Mouse (Mus musculus): Measurements from ENCODE around the gene Grap2. TPM values are rescaled to one million over a fixed set of nuclear protein-coding genes. Genes with fewer than 3 reads are reported as not detected.

Gene Grap2
- polyA plus RNA-seq, 1 experiment from 2014 or later: 4.9 TPM

- Histone ChIP-seq H3K27ac (ENCODE audit: low read depth, low read length) (no peak overlapping the region), H3K4me3 (ENCODE audit: low read depth, low read length) (no peak overlapping the region), H3K27me3 (ENCODE audit: control insufficient read depth, insufficient read depth, low read length) (peaks cover 2% of the 10 kb centered on the region; the same call in 1 of the 2 replicates), H3K4me2 (no peak overlapping the region), H3K36me3 (ENCODE audit: control insufficient read depth, insufficient read depth, low read length) (no peaks in the 10 kb centered on the region), H3K9ac (ENCODE audit: low read length) (no peak overlapping the region), H3K9me3 (ENCODE audit: control insufficient read depth, low read length) (no peaks in the 10 kb centered on the region), H3K4me1 (ENCODE audit: control insufficient read depth, insufficient read depth, low read length) (no peaks in the 10 kb centered on the region; the same call in 1 of the 2 replicates)
- DNase-seq (ENCODE audit: low spot score, missing footprints) (no peak), ATAC-seq (ENCODE audit: low FRiP score) (no peak)
- WGBS: 81% methylated on average over 4 of the region's 4 CpGs
Observed at GRCm38 (mm10) chr15:80619786-80620185, 47.4 kb downstream of the Grap2 start.

- Histone ChIP-seq H3K4me2 (no peak overlapping the region), H3K36me3 (ENCODE audit: control insufficient read depth, insufficient read depth, low read length) (no peaks in the 10 kb centered on the region), H3K4me3 (ENCODE audit: low read depth, low read length) (no peak overlapping the region), H3K9me3 (ENCODE audit: control insufficient read depth, low read length) (no peaks in the 10 kb centered on the region), H3K9ac (ENCODE audit: low read length) (no peak overlapping the region), H3K4me1 (ENCODE audit: control insufficient read depth, insufficient read depth, low read length) (no peaks in the 10 kb centered on the region; the same call in 1 of the 2 replicates), H3K27me3 (ENCODE audit: control insufficient read depth, insufficient read depth, low read length) (peaks cover 2% of the 10 kb centered on the region; the same call in 1 of the 2 replicates), H3K27ac (ENCODE audit: low read depth, low read length) (no peak overlapping the region)
- DNase-seq (ENCODE audit: low spot score, missing footprints): no peak
- 83% methylated on average over 8 of the region's 8 CpGs for WGBS
- ATAC-seq (ENCODE audit: low FRiP score): no peak
Observed at GRCm38 (mm10) chr15:80620371-80620770, 48.0 kb downstream of the Grap2 start.

GRCm38 (mm10) chr15:80623171-80623837 is 50.9 kb downstream of the Grap2 start:
- Histone ChIP-seq H3K4me1 (ENCODE audit: control insufficient read depth, insufficient read depth, low read length) (no peaks in the 10 kb centered on the region), H3K4me2 (no peak overlapping the region), H3K27me3 (ENCODE audit: control insufficient read depth, insufficient read depth, low read length) (no peaks in the 10 kb centered on the region), H3K4me3 (ENCODE audit: low read depth, low read length) (no peak overlapping the region), H3K27ac (ENCODE audit: low read depth, low read length) (no peak overlapping the region; the same call in 1 of the 2 replicates), H3K9ac (ENCODE audit: low read length) (no peak overlapping the region), H3K9me3 (ENCODE audit: control insufficient read depth, low read length) (no peaks in the 10 kb centered on the region), H3K36me3 (ENCODE audit: control insufficient read depth, insufficient read depth, low read length) (no peaks in the 10 kb centered on the region)
- no peak for DNase-seq (ENCODE audit: low spot score, missing footprints)
- 78% methylated on average over 8 of the region's 8 CpGs for WGBS
- no peak for ATAC-seq (ENCODE audit: low FRiP score)

- Histone ChIP-seq H3K4me1 (ENCODE audit: control insufficient read depth, insufficient read depth, low read length) (0 out of 2 replicates have a peak, but pooled peaks cover 4% of the 10 kb centered on the region), H3K9me3 (ENCODE audit: control insufficient read depth, low read length) (no peaks in the 10 kb centered on the region), H3K27ac (ENCODE audit: low read depth, low read length) (no peak overlapping the region), H3K4me3 (ENCODE audit: low read depth, low read length) (no peak overlapping the region), H3K27me3 (ENCODE audit: control insufficient read depth, insufficient read depth, low read length) (no peaks in the 10 kb centered on the region), H3K9ac (ENCODE audit: low read length) (no peak overlapping the region), H3K36me3 (ENCODE audit: control insufficient read depth, insufficient read depth, low read length) (no peaks in the 10 kb centered on the region), H3K4me2 (no peak overlapping the region)
- ATAC-seq (ENCODE audit: low FRiP score) (no peak), DNase-seq (ENCODE audit: low spot score, missing footprints) (no peak)
- whole genome bisulfite sequencing: 59% methylated on average over 6 of the region's 6 CpGs
Observed at GRCm38 (mm10) chr15:80626472-80626871, 54.1 kb downstream of the Grap2 start.

- no peak overlapping the region for H3K4me2 ChIP-seq
- no peak overlapping the region for H3K4me3 ChIP-seq (ENCODE audit: low read depth, low read length)
- 82% methylated on average over 7 of the region's 7 CpGs for WGBS
- no peak overlapping the region for H3K9ac ChIP-seq (ENCODE audit: low read length)
- H3K36me3 ChIP-seq (ENCODE audit: control insufficient read depth, insufficient read depth, low read length): no peaks in the 10 kb centered on the region
- H3K27ac ChIP-seq (ENCODE audit: low read depth, low read length): no peak overlapping the region
- no peaks in the 10 kb centered on the region for H3K9me3 ChIP-seq (ENCODE audit: control insufficient read depth, low read length)
- no peak for ATAC-seq (ENCODE audit: low FRiP score)
- no peaks in the 10 kb centered on the region for H3K27me3 ChIP-seq (ENCODE audit: control insufficient read depth, insufficient read depth, low read length)
- H3K4me1 ChIP-seq (ENCODE audit: control insufficient read depth, insufficient read depth, low read length): 0 out of 2 replicates have a peak, but pooled peaks cover 4% of the 10 kb centered on the region
- DNase-seq (ENCODE audit: low spot score, missing footprints): no peak
Observed at GRCm38 (mm10) chr15:80630147-80630546, 57.8 kb downstream of the Grap2 start.

GRCm38 (mm10) chr15:80630711-80631110 is 58.3 kb downstream of the Grap2 start:
- Histone ChIP-seq H3K9ac (ENCODE audit: low read length) (no peak overlapping the region), H3K9me3 (ENCODE audit: control insufficient read depth, low read length) (no peaks in the 10 kb centered on the region), H3K27me3 (ENCODE audit: control insufficient read depth, insufficient read depth, low read length) (no peaks in the 10 kb centered on the region), H3K4me1 (ENCODE audit: control insufficient read depth, insufficient read depth, low read length) (0 out of 2 replicates have a peak, but pooled peaks cover 4% of the 10 kb centered on the region), H3K4me3 (ENCODE audit: low read depth, low read length) (no peak overlapping the region), H3K27ac (ENCODE audit: low read depth, low read length) (no peak overlapping the region), H3K36me3 (ENCODE audit: control insufficient read depth, insufficient read depth, low read length) (no peaks in the 10 kb centered on the region), H3K4me2 (no peak overlapping the region)
- WGBS: 53% methylated on average over 14 of the region's 14 CpGs
- no peak for ATAC-seq (ENCODE audit: low FRiP score)
- DNase-seq (ENCODE audit: low spot score, missing footprints): no peak

- no peak overlapping the region for H3K4me2 ChIP-seq
- H3K36me3 ChIP-seq (ENCODE audit: control insufficient read depth, insufficient read depth, low read length): no peaks in the 10 kb centered on the region
- H3K27ac ChIP-seq (ENCODE audit: low read depth, low read length): no peak overlapping the region
- H3K27me3 ChIP-seq (ENCODE audit: control insufficient read depth, insufficient read depth, low read length): no peaks in the 10 kb centered on the region
- H3K9me3 ChIP-seq (ENCODE audit: control insufficient read depth, low read length): no peaks in the 10 kb centered on the region
- no peak overlapping the region for H3K9ac ChIP-seq (ENCODE audit: low read length)
- DNase-seq (ENCODE audit: low spot score, missing footprints) (no peak), ATAC-seq (ENCODE audit: low FRiP score) (no peak)
- H3K4me1 ChIP-seq (ENCODE audit: control insufficient read depth, insufficient read depth, low read length): 0 out of 2 replicates have a peak, but pooled peaks cover 4% of the 10 kb centered on the region
- 86% methylated on average over 2 of the region's 2 CpGs for WGBS
- no peak overlapping the region for H3K4me3 ChIP-seq (ENCODE audit: low read depth, low read length)
Observed at GRCm38 (mm10) chr15:80631311-80631710, 58.9 kb downstream of the Grap2 start.

- ATAC-seq (ENCODE audit: low FRiP score): no peak
- no peak for DNase-seq (ENCODE audit: low spot score, missing footprints)
- no peak overlapping the region for H3K27ac ChIP-seq (ENCODE audit: low read depth, low read length)
- 0 out of 2 replicates have a peak, but pooled peaks cover 4% of the 10 kb centered on the region for H3K4me1 ChIP-seq (ENCODE audit: control insufficient read depth, insufficient read depth, low read length)
- no peak overlapping the region for H3K9ac ChIP-seq (ENCODE audit: low read length)
- H3K4me3 ChIP-seq (ENCODE audit: low read depth, low read length): no peak overlapping the region
- 90% methylated on average over 13 of the region's 13 CpGs for WGBS
- no peaks in the 10 kb centered on the region for H3K9me3 ChIP-seq (ENCODE audit: control insufficient read depth, low read length)
- no peak overlapping the region for H3K4me2 ChIP-seq
- H3K27me3 ChIP-seq (ENCODE audit: control insufficient read depth, insufficient read depth, low read length): no peaks in the 10 kb centered on the region
- no peaks in the 10 kb centered on the region for H3K36me3 ChIP-seq (ENCODE audit: control insufficient read depth, insufficient read depth, low read length)
Observed at GRCm38 (mm10) chr15:80632280-80632893, 60.0 kb downstream of the Grap2 start.
